Mouse (Mus musculus) intestine, embryonic 14.5 days (tissue): Measurements from ENCODE around the gene Lamc2. TPM values are rescaled to one million over a fixed set of nuclear protein-coding genes. Genes with fewer than 3 reads are reported as not detected.
"Not testable (repeated sequence)": the region's sequence is repeated elsewhere in the genome, so short reads cannot be mapped to it uniquely, and the experiment has no call there.

Experiments
- ATAC-seq: fragments of 200-750 bp; cut with Nextera tagmentation; replicated peaks from 2 replicates; pipeline ENCODE4 v1.8.0; 2017; ENCODE audit warnings: low read depth, moderate number of reproducible peaks, moderate TSS enrichment, moderate library complexity; ENCODE audit not compliant: low FRiP score, low TSS enrichment
- DNase-seq: peaks from one replicate; pipeline ENCODE4 v3.0.0-alpha.2; 2018; ENCODE audit warnings: low spot score
- H3K27ac ChIP-seq: fragments of 300-500 bp; sonication (generic); 2 replicates; pipeline ENCODE4 v1.5.1; 2014; ENCODE audit warnings: low read depth, mild to moderate bottlenecking, control low read depth
- H3K27me3 ChIP-seq: fragments of 300-500 bp; sonication (generic); replicated peaks from 2 replicates; pipeline ENCODE4 v1.6.1; 2014; ENCODE audit warnings: low read length, control low read depth; ENCODE audit not compliant: control insufficient read depth, insufficient read depth
- H3K36me3 ChIP-seq: fragments of 300-500 bp; sonication (generic); 2 replicates; pipeline ENCODE4 v1.6.1; 2014; ENCODE audit warnings: low read length, control low read depth; ENCODE audit not compliant: control insufficient read depth, insufficient read depth
- H3K4me1 ChIP-seq: fragments of 300-500 bp; sonication (generic); replicated peaks from 2 replicates; pipeline ENCODE4 v1.6.1; 2014; ENCODE audit warnings: low read length, control low read depth, mixed read lengths; ENCODE audit not compliant: control insufficient read depth, insufficient read depth
- H3K4me2 ChIP-seq: fragments of 300-500 bp; sonication (generic); 2 replicates; pipeline ENCODE4 v1.6.1; 2014; ENCODE audit warnings: low read length
- H3K4me3 ChIP-seq: fragments of 300-500 bp; sonication (generic); 2 replicates; pipeline ENCODE4 v1.5.1; 2014; ENCODE audit warnings: low read depth, low read length, control low read depth, mixed read lengths
- H3K9ac ChIP-seq: fragments of 300-500 bp; sonication (generic); 2 replicates; pipeline ENCODE4 v1.6.1; 2014; ENCODE audit warnings: mild to moderate bottlenecking, low read length
- H3K9me3 ChIP-seq: fragments of 300-500 bp; sonication (generic); 2 replicates; pipeline ENCODE4 v1.6.1; 2016; ENCODE audit warnings: low read length, control low read depth; ENCODE audit not compliant: control insufficient read depth
- WGBS: fragments of 180-500 bp; shearing (Covaris S2); extraction: QIAGEN DNeasy Blood & Tissue Kit; methylation state at CpG from one replicate; pipeline ENCODE4 v1.1.7; 2014; 5-methylcytosine and 5-hydroxymethylcytosine counted together
- polyA plus RNA-seq: library from polyadenylated mRNA; unstranded; fragments of >200 nt; fragmentation: Nextera tagmentation; extraction: Ambion mirVana; gene quantifications from 2 replicates; pipeline ENCODE4 v1.2.1, GENCODE M21; 2014

Gene Lamc2
- polyA plus RNA-seq, 1 experiment from 2014 or later = 9.2 TPM

GRCm38 (mm10) chr1:153083233-153083632, 103.0 kb downstream of the Lamc2 start:
- H3K27me3 ChIP-seq, H3K27ac ChIP-seq, H3K36me3 ChIP-seq, H3K9ac ChIP-seq, ATAC-seq, H3K4me1 ChIP-seq, DNase-seq, H3K4me2 ChIP-seq, H3K9me3 ChIP-seq, H3K4me3 ChIP-seq: not testable (repeated sequence)
- 81% methylated on average over 9 of the region's 14 CpGs for WGBS

GRCm38 (mm10) chr1:153075955-153076354, 110.3 kb downstream of the Lamc2 start:
- no peaks in the 10 kb centered on the region for H3K9me3 ChIP-seq
- ATAC-seq = no peak
- DNase-seq = no peak
- H3K9ac ChIP-seq = no peak overlapping the region
- H3K27me3 ChIP-seq = peaks cover 25% of the 10 kb centered on the region
- no peak overlapping the region for H3K4me2 ChIP-seq
- 60% methylated on average over 6 of the region's 6 CpGs for WGBS
- H3K36me3 ChIP-seq = no peaks in the 10 kb centered on the region
- no peak overlapping the region for H3K27ac ChIP-seq
- no peak overlapping the region for H3K4me3 ChIP-seq
- no peaks in the 10 kb centered on the region for H3K4me1 ChIP-seq

GRCm38 (mm10) chr1:153075087-153075736, 111.0 kb downstream of the Lamc2 start:
- DNase-seq (no peak), ATAC-seq (no peak)
- H3K9ac ChIP-seq = no peak overlapping the region
- H3K27me3 ChIP-seq = peaks cover 25% of the 10 kb centered on the region
- no peak overlapping the region for H3K4me2 ChIP-seq
- H3K27ac ChIP-seq = no peak overlapping the region
- H3K4me3 ChIP-seq = no peak overlapping the region
- 70% methylated on average over 3 of the region's 3 CpGs for WGBS
- H3K9me3 ChIP-seq = no peaks in the 10 kb centered on the region
- no peaks in the 10 kb centered on the region for H3K4me1 ChIP-seq
- no peaks in the 10 kb centered on the region for H3K36me3 ChIP-seq

- H3K4me1 ChIP-seq = no peaks in the 10 kb centered on the region
- ATAC-seq (no peak), DNase-seq (no peak)
- no peaks in the 10 kb centered on the region for H3K36me3 ChIP-seq
- no peaks in the 10 kb centered on the region for H3K9me3 ChIP-seq
- 17% methylated on average over 9 of the region's 9 CpGs for WGBS
- no peak overlapping the region for H3K27ac ChIP-seq
- H3K4me2 ChIP-seq = no peak overlapping the region
- H3K4me3 ChIP-seq = no peak overlapping the region
- no peak overlapping the region for H3K9ac ChIP-seq
- H3K27me3 ChIP-seq = peaks cover 25% of the 10 kb centered on the region
Measured at GRCm38 (mm10) chr1:153073441-153073840, 112.8 kb downstream of the Lamc2 start.

Other genes with a start within 250 kb of the Lamc2 start
- 2.0 and 3.5 TPM in 2 replicates for gene Nmnat2, start 231.5 kb downstream of the Lamc2 start, polyA plus RNA-seq
- 104 and 112 TPM in 2 replicates for gene Lamc1, start 146.3 kb upstream of the Lamc2 start, polyA plus RNA-seq
- gene Shcbp1l, start 238.7 kb upstream of the Lamc2 start, polyA plus RNA-seq = 0.27 and 0.37 TPM in 2 replicates